Mouse (Mus musculus): Measurements from ENCODE around the gene Rabgef1. TPM values are rescaled to one million over a fixed set of nuclear protein-coding genes. Genes with fewer than 3 reads are reported as not detected.

Gene Rabgef1
- total and polyA plus RNA-seq, 2 experiments: 11.8 to 13.1 TPM

GRCm38 (mm10) chr5:130184193-130184856, 12.7 kb downstream of the Rabgef1 start:
- DNase-seq (ENCODE audit: extremely low read depth, low read depth, low spot score): peak; percentile 77
- H3K79me2 ChIP-seq (ENCODE audit: control insufficient read depth, insufficient read depth, low read length): peaks cover 31% of the 10 kb centered on the region; the same call in 1 of the 2 replicates
- peak overlapping the region; percentile 47 for H3K27ac ChIP-seq (replicated peaks; ENCODE audit: insufficient read depth, low read depth, low read length)
- peaks cover 7% of the 10 kb centered on the region; the same call in 1 of the 2 replicates for H3K36me3 ChIP-seq (ENCODE audit: control insufficient read depth, insufficient read depth, low read length)
- H3K9ac ChIP-seq (ENCODE audit: low read depth, low read length): no peak overlapping the region
- TF ChIP-seq POLR2A (IDR thresholded peaks at IDR 0.05; ENCODE audit: extremely low read depth, insufficient read depth, low read length): no peak
- no peaks in the 10 kb centered on the region for H3K27me3 ChIP-seq (ENCODE audit: control insufficient read depth, insufficient read depth, low read length)
- H3K4me3 ChIP-seq (ENCODE audit: insufficient read depth, low read depth, low read length): no peak overlapping the region
- H3K4me1 ChIP-seq (ENCODE audit: control insufficient read depth, insufficient read depth, low read length): peaks cover 16% of the 10 kb centered on the region
- 52% methylated on average over 9 of the region's 9 CpGs for whole genome bisulfite sequencing

- no peak for TF ChIP-seq POLR2A (IDR thresholded peaks at IDR 0.05; ENCODE audit: extremely low read depth, insufficient read depth, low read length)
- TF ChIP-seq CTCF (IDR thresholded peaks at IDR 0.05; ENCODE audit: low read depth, low read length): no peak
- Histone ChIP-seq H3K79me2 (ENCODE audit: control insufficient read depth, insufficient read depth, low read length) (peaks cover 26% of the 10 kb centered on the region; the same call in 1 of the 2 replicates), H3K4me1 (ENCODE audit: control insufficient read depth, insufficient read depth, low read length) (peaks cover 22% of the 10 kb centered on the region), H3K27ac (replicated peaks; ENCODE audit: insufficient read depth, low read depth, low read length) (no peak overlapping the region), H3K36me3 (ENCODE audit: control insufficient read depth, insufficient read depth, low read length) (peaks cover 12% of the 10 kb centered on the region; the same call in 1 of the 2 replicates), H3K27me3 (ENCODE audit: control insufficient read depth, insufficient read depth, low read length) (no peaks in the 10 kb centered on the region), H3K9ac (ENCODE audit: low read depth, low read length) (no peak overlapping the region), H3K4me3 (ENCODE audit: insufficient read depth, low read depth, low read length) (no peak overlapping the region)
- 41% methylated on average over 6 of the region's 6 CpGs for WGBS
- no peak for DNase-seq (ENCODE audit: extremely low read depth, low read depth, low spot score)
These were observed 13.7 kb downstream of the Rabgef1 start for GRCm38 (mm10) chr5:130185312-130185711.

GRCm38 (mm10) chr5:130187383-130187782, 15.8 kb downstream of the Rabgef1 start:
- DNase-seq (ENCODE audit: extremely low read depth, low read depth, low spot score): no peak
- H3K36me3 ChIP-seq (ENCODE audit: control insufficient read depth, insufficient read depth, low read length): peaks cover 22% of the 10 kb centered on the region
- peaks cover 16% of the 10 kb centered on the region; the same call in 1 of the 2 replicates for H3K79me2 ChIP-seq (ENCODE audit: control insufficient read depth, insufficient read depth, low read length)
- H3K27ac ChIP-seq (replicated peaks; ENCODE audit: insufficient read depth, low read depth, low read length): no peak overlapping the region
- TF ChIP-seq CTCF (IDR thresholded peaks at IDR 0.05; ENCODE audit: low read depth, low read length): no peak
- no peak for TF ChIP-seq POLR2A (IDR thresholded peaks at IDR 0.05; ENCODE audit: extremely low read depth, insufficient read depth, low read length)
- H3K27me3 ChIP-seq (ENCODE audit: control insufficient read depth, insufficient read depth, low read length): no peaks in the 10 kb centered on the region
- H3K4me3 ChIP-seq (ENCODE audit: insufficient read depth, low read depth, low read length): no peak overlapping the region
- peaks cover 34% of the 10 kb centered on the region for H3K4me1 ChIP-seq (ENCODE audit: control insufficient read depth, insufficient read depth, low read length)
- WGBS: 77% methylated on average over 7 of the region's 7 CpGs
- H3K9ac ChIP-seq (ENCODE audit: low read depth, low read length): no peak overlapping the region

- H3K4me3 ChIP-seq (ENCODE audit: insufficient read depth, low read depth, low read length): no peak overlapping the region
- H3K9ac ChIP-seq (ENCODE audit: low read depth, low read length): no peak overlapping the region; the same call in 1 of the 2 replicates
- peaks cover 12% of the 10 kb centered on the region; the same call in 1 of the 2 replicates for H3K79me2 ChIP-seq (ENCODE audit: control insufficient read depth, insufficient read depth, low read length)
- WGBS: 64% methylated on average over 6 of the region's 6 CpGs
- H3K27me3 ChIP-seq (ENCODE audit: control insufficient read depth, insufficient read depth, low read length): no peaks in the 10 kb centered on the region
- H3K36me3 ChIP-seq (ENCODE audit: control insufficient read depth, insufficient read depth, low read length): peaks cover 31% of the 10 kb centered on the region
- H3K4me1 ChIP-seq (ENCODE audit: control insufficient read depth, insufficient read depth, low read length): peaks cover 35% of the 10 kb centered on the region
- peak overlapping the region; percentile 60 for H3K27ac ChIP-seq (replicated peaks; ENCODE audit: insufficient read depth, low read depth, low read length)
- TF ChIP-seq POLR2A (IDR thresholded peaks at IDR 0.05; ENCODE audit: extremely low read depth, insufficient read depth, low read length): no peak
- TF ChIP-seq CTCF (IDR thresholded peaks at IDR 0.05; ENCODE audit: low read depth, low read length): no peak
- peak; percentile 73 for DNase-seq (ENCODE audit: extremely low read depth, low read depth, low spot score)
These were observed 19.3 kb downstream of the Rabgef1 start for GRCm38 (mm10) chr5:130190909-130191308.

GRCm38 (mm10) chr5:130191865-130192264, 20.3 kb downstream of the Rabgef1 start:
- 90% methylated on average over 6 of the region's 6 CpGs for WGBS
- H3K27ac ChIP-seq (replicated peaks; ENCODE audit: insufficient read depth, low read depth, low read length): peak overlapping the region; percentile 78
- no peak overlapping the region for H3K9ac ChIP-seq (ENCODE audit: low read depth, low read length)
- peaks cover 37% of the 10 kb centered on the region for H3K4me1 ChIP-seq (ENCODE audit: control insufficient read depth, insufficient read depth, low read length)
- H3K27me3 ChIP-seq (ENCODE audit: control insufficient read depth, insufficient read depth, low read length): no peaks in the 10 kb centered on the region
- no peak overlapping the region for H3K4me3 ChIP-seq (ENCODE audit: insufficient read depth, low read depth, low read length)
- peaks cover 13% of the 10 kb centered on the region; the same call in 1 of the 2 replicates for H3K79me2 ChIP-seq (ENCODE audit: control insufficient read depth, insufficient read depth, low read length)
- no peak for TF ChIP-seq CTCF (IDR thresholded peaks at IDR 0.05; ENCODE audit: low read depth, low read length)
- TF ChIP-seq POLR2A (IDR thresholded peaks at IDR 0.05; ENCODE audit: extremely low read depth, insufficient read depth, low read length): no peak
- DNase-seq (ENCODE audit: extremely low read depth, low read depth, low spot score): no peak
- H3K36me3 ChIP-seq (ENCODE audit: control insufficient read depth, insufficient read depth, low read length): peaks cover 33% of the 10 kb centered on the region

GRCm38 (mm10) chr5:130192356-130192944, 20.9 kb downstream of the Rabgef1 start:
- 7% methylated on average over 2 of the region's 2 CpGs for WGBS
- peak; percentile 72 for DNase-seq (ENCODE audit: extremely low read depth, low read depth, low spot score)
- Histone ChIP-seq H3K9ac (ENCODE audit: low read depth, low read length) (no peak overlapping the region), H3K27me3 (ENCODE audit: control insufficient read depth, insufficient read depth, low read length) (no peaks in the 10 kb centered on the region), H3K4me1 (ENCODE audit: control insufficient read depth, insufficient read depth, low read length) (peaks cover 37% of the 10 kb centered on the region), H3K27ac (replicated peaks; ENCODE audit: insufficient read depth, low read depth, low read length) (peak overlapping the region; percentile 78), H3K79me2 (ENCODE audit: control insufficient read depth, insufficient read depth, low read length) (peaks cover 10% of the 10 kb centered on the region; the same call in 1 of the 2 replicates), H3K4me3 (ENCODE audit: insufficient read depth, low read depth, low read length) (no peak overlapping the region), H3K36me3 (ENCODE audit: control insufficient read depth, insufficient read depth, low read length) (peaks cover 35% of the 10 kb centered on the region)
- TF ChIP-seq POLR2A (IDR thresholded peaks at IDR 0.05; ENCODE audit: extremely low read depth, insufficient read depth, low read length) (no peak), CTCF (IDR thresholded peaks at IDR 0.05; ENCODE audit: low read depth, low read length) (no peak)
